Mouse (Mus musculus) MEL (cell line): ENCODE measurements at regions not wholly inside any gene's neighbourhood (a gene's known extent, or its start where the extent isn't known, plus 50 kb on each side); places are given as distances from the start of the nearest gene placed in this dataset.

Source experiments
- DNase-seq: peaks from one replicate; pipeline ENCODE4 v3.0.0; 2011; ENCODE audit warnings: low read depth, low spot score
- H3K27ac ChIP-seq: 2 replicates; pipeline ENCODE4 v1.5.1; 2012; ENCODE audit warnings: low read depth, mild to moderate bottlenecking, control low read depth, low read length, moderate library complexity; ENCODE audit not compliant: control insufficient read depth
- H3K27me3 ChIP-seq, 2 experiments: fragments of 150-350 bp in 1 of 2; sonication (generic) in 1 of 2; 2 replicates each; pipeline ENCODE4 v1.6.1; 2012; ENCODE audit warnings: low read length in 2 of 2, mild to moderate bottlenecking in 2 of 2, improper control_type of control experiment in 1 of 2, moderate library complexity in 1 of 2; ENCODE audit not compliant: insufficient read depth in 2 of 2, control insufficient read depth in 1 of 2
- H3K36me3 ChIP-seq, 2 experiments: 2 replicates each; pipeline ENCODE4 v1.6.1; 2012 to 2014; ENCODE audit warnings: low read length in 2 of 2, improper control_type of control experiment in 1 of 2, inconsistent platforms in 1 of 2, mild to moderate bottlenecking in 1 of 2; ENCODE audit not compliant: insufficient read depth in 2 of 2, control insufficient read depth in 1 of 2
- H3K4me1 ChIP-seq, 2 experiments: fragments of 150-350 bp in 1 of 2; sonication (generic) in 1 of 2; 2 replicates each; pipeline ENCODE4 v1.6.1; 2012; ENCODE audit warnings: low read length in 2 of 2, improper control_type of control experiment in 1 of 2, mild to moderate bottlenecking in 1 of 2; ENCODE audit not compliant: insufficient read depth in 2 of 2, control insufficient read depth in 1 of 2
- H3K4me3 ChIP-seq, 2 experiments: fragments of 150-350 bp in 1 of 2; sonication (generic) in 1 of 2; 2 replicates each; pipeline ENCODE4 v1.5.1; 2012; ENCODE audit warnings: low read depth in 2 of 2, low read length in 2 of 2, mild to moderate bottlenecking in 2 of 2, moderate library complexity in 2 of 2, control low read depth in 1 of 2, improper control_type of control experiment in 1 of 2; ENCODE audit not compliant: control insufficient read depth in 1 of 2, insufficient read depth in 1 of 2
- H3K79me2 ChIP-seq: 2 replicates; pipeline ENCODE4 v1.6.1; 2012; ENCODE audit warnings: mild to moderate bottlenecking, low read length, moderate library complexity; ENCODE audit not compliant: control insufficient read depth, poor library complexity, insufficient read depth
- H3K9ac ChIP-seq: 2 replicates; pipeline ENCODE4 v1.6.1; 2012; ENCODE audit warnings: low read depth, mild to moderate bottlenecking, control low read depth, low read length, moderate library complexity; ENCODE audit not compliant: control insufficient read depth, poor library complexity, severe bottlenecking
- H3K9me3 ChIP-seq: fragments of 150-350 bp; sonication (generic); replicated peaks from 2 replicates; pipeline ENCODE4 v1.6.1; 2012; ENCODE audit warnings: mild to moderate bottlenecking, low read length, improper control_type of control experiment, moderate library complexity; ENCODE audit not compliant: insufficient read depth
- BHLHE40 ChIP-seq: IDR thresholded peaks from 2 replicates; pipeline ENCODE4 v1.6.1; 2012; ENCODE audit warnings: low read depth, mild to moderate bottlenecking, inconsistent platforms, low read length, improper control_type of control experiment, borderline replicate concordance
- CHD1 ChIP-seq: IDR thresholded peaks from 2 replicates; pipeline ENCODE4 v1.6.1; 2012; ENCODE audit warnings: low read depth, mild to moderate bottlenecking, inconsistent platforms, low read length, improper control_type of control experiment
- CHD2 ChIP-seq: IDR thresholded peaks from 2 replicates; pipeline ENCODE4 v1.6.1; 2011; ENCODE audit warnings: low read length, improper control_type of control experiment
- CTCF ChIP-seq, 3 experiments: IDR thresholded peaks in 2 of 3; conservative IDR thresholded peaks in 1 of 3; 2 replicates each; pipeline ENCODE4 v1.5.1; 2011 to 2012; ENCODE audit warnings: low read length in 3 of 3, low read depth in 2 of 3, mild to moderate bottlenecking in 2 of 3, improper control_type of control experiment in 1 of 3, inconsistent platforms in 1 of 3, mixed read lengths in 1 of 3, moderate library complexity in 1 of 3; ENCODE audit not compliant: control insufficient read depth in 1 of 3, insufficient read depth in 1 of 3, poor library complexity in 1 of 3, severe bottlenecking in 1 of 3
- E2F4 ChIP-seq: IDR thresholded peaks from 2 replicates; pipeline ENCODE4 v1.6.1; 2011; ENCODE audit warnings: low read depth, low read length, improper control_type of control experiment, borderline replicate concordance
- ELF1 ChIP-seq: IDR thresholded peaks from 2 replicates; pipeline ENCODE4 v1.6.1; 2014; ENCODE audit warnings: low read depth, mild to moderate bottlenecking, inconsistent platforms, low read length, improper control_type of control experiment, moderate library complexity
- EP300 ChIP-seq, 2 experiments: IDR thresholded peaks; 2 replicates each; pipeline ENCODE4 v1.6.1; 2011; ENCODE audit warnings: improper control_type of control experiment in 2 of 2, low read length in 2 of 2, low read depth in 1 of 2, mild to moderate bottlenecking in 1 of 2
- ETS1 ChIP-seq: IDR thresholded peaks from 2 replicates; pipeline ENCODE4 v1.6.1; 2012; ENCODE audit warnings: low read depth, mild to moderate bottlenecking, inconsistent platforms, low read length, improper control_type of control experiment, moderate library complexity
- GATA1 ChIP-seq: IDR thresholded peaks from 2 replicates; pipeline ENCODE4 v1.6.1; 2011; ENCODE audit warnings: low read depth, low read length, improper control_type of control experiment
- HCFC1 ChIP-seq: IDR thresholded peaks from 2 replicates; pipeline ENCODE4 v1.6.1; 2012; ENCODE audit warnings: low read depth, mild to moderate bottlenecking, inconsistent platforms, low read length, improper control_type of control experiment, moderate library complexity
- KAT2A ChIP-seq: conservative IDR thresholded peaks from 2 replicates; pipeline ENCODE4 v1.6.1; 2012; ENCODE audit warnings: low read depth, low read length, improper control_type of control experiment, inconsistent platforms
- MAZ ChIP-seq: IDR thresholded peaks from 2 replicates; pipeline ENCODE4 v1.6.1; 2012; ENCODE audit warnings: low read depth, mild to moderate bottlenecking, inconsistent platforms, low read length, improper control_type of control experiment
- MXI1 ChIP-seq: IDR thresholded peaks from 2 replicates; pipeline ENCODE4 v1.6.1; 2011; ENCODE audit warnings: mild to moderate bottlenecking, low read depth, low read length, improper control_type of control experiment
- MYB ChIP-seq: IDR thresholded peaks from 2 replicates; pipeline ENCODE4 v1.6.1; 2011; ENCODE audit warnings: mild to moderate bottlenecking, low read depth, low read length, improper control_type of control experiment
- MYC ChIP-seq: IDR thresholded peaks from 2 replicates; pipeline ENCODE4 v1.6.1; 2011; ENCODE audit warnings: low read depth, mild to moderate bottlenecking, low read length, improper control_type of control experiment, moderate library complexity
- NELFE ChIP-seq: IDR thresholded peaks from 2 replicates; pipeline ENCODE4 v1.6.1; 2011; ENCODE audit warnings: low read depth, low read length, improper control_type of control experiment
- NRF1 ChIP-seq: IDR thresholded peaks from 2 replicates; pipeline ENCODE4 v1.6.1; 2014; ENCODE audit warnings: low read depth, mild to moderate bottlenecking, inconsistent platforms, low read length, improper control_type of control experiment, moderate library complexity; ENCODE audit not compliant: poor library complexity, insufficient read depth, severe bottlenecking
- POLR2A ChIP-seq, 2 experiments: IDR thresholded peaks; 2 replicates each; pipeline ENCODE4 v1.6.1; 2011 to 2012; ENCODE audit warnings: low read length in 2 of 2, mild to moderate bottlenecking in 2 of 2, control low read depth in 1 of 2, improper control_type of control experiment in 1 of 2, low read depth in 1 of 2, moderate library complexity in 1 of 2; ENCODE audit not compliant: control insufficient read depth in 1 of 2, insufficient read depth in 1 of 2, poor library complexity in 1 of 2
- RAD21 ChIP-seq: IDR thresholded peaks from 2 replicates; pipeline ENCODE4 v1.6.1; 2011; ENCODE audit warnings: mild to moderate bottlenecking, low read depth, low read length, improper control_type of control experiment
- RCOR1 ChIP-seq: IDR thresholded peaks from 2 replicates; pipeline ENCODE4 v1.6.1; 2012; ENCODE audit warnings: low read depth, mild to moderate bottlenecking, inconsistent platforms, low read length, improper control_type of control experiment
- SIN3A ChIP-seq: IDR thresholded peaks from 2 replicates; pipeline ENCODE4 v1.6.1; 2012; ENCODE audit warnings: low read length, improper control_type of control experiment, inconsistent platforms
- SMC3 ChIP-seq: IDR thresholded peaks from 2 replicates; pipeline ENCODE4 v1.6.1; 2011; ENCODE audit warnings: low read depth, low read length, improper control_type of control experiment
- TAL1 ChIP-seq: IDR thresholded peaks from 2 replicates; pipeline ENCODE4 v1.6.1; 2012; ENCODE audit warnings: mild to moderate bottlenecking, inconsistent platforms, low read length, moderate library complexity, mixed read lengths
- USF2 ChIP-seq, 2 experiments: IDR thresholded peaks; 2 replicates each; pipeline ENCODE4 v1.6.1; 2011 to 2012; ENCODE audit warnings: improper control_type of control experiment in 2 of 2, low read length in 2 of 2, borderline replicate concordance in 1 of 2, inconsistent platforms in 1 of 2, low read depth in 1 of 2, mild to moderate bottlenecking in 1 of 2; ENCODE audit not compliant: insufficient read depth in 1 of 2
- ZNF384 ChIP-seq: IDR thresholded peaks from 2 replicates; pipeline ENCODE4 v1.6.1; 2012; ENCODE audit warnings: low read depth, mild to moderate bottlenecking, inconsistent platforms, low read length, improper control_type of control experiment

DNA sequence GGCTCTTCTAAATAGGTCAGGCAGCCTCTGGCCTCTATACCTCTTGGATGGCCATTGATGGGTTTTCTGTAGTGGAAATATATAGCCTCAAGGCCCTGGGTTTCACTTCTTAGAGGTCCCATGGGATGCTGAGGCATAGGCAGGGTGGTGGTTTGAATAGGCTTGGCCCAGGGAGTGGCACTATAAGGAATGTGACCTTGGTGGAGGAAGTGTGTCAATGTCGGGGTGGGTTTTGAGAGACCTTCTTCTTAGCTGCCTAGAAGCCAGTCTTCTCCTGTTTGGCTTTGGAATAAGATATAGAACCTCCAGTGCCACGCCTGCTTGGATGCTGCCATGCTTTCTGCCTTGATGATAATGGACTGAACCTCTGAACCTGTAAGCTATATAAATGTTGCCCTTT, 59.5 kb upstream of the Hpcal1 start:
- Histone ChIP-seq H3K27me3 (no peaks in the 10 kb centered on the region), H3K36me3 (no peaks in the 10 kb centered on the region), H3K9me3 (no peaks in the 10 kb centered on the region), H3K27ac (no peak overlapping the region), H3K79me2 (no peaks in the 10 kb centered on the region), H3K4me3 (no peak overlapping the region), H3K9ac (no peak overlapping the region), H3K4me1 (no peaks in the 10 kb centered on the region)
- no peak for TF ChIP-seq HCFC1
- TF ChIP-seq MYB: no peak
- TF ChIP-seq CHD2: no peak
- no peak for TF ChIP-seq ZNF384
- TF ChIP-seq SMC3: no peak
- TF ChIP-seq ETS1: no peak
- TF ChIP-seq E2F4: no peak
- TF ChIP-seq POLR2A (IDR thresholded peaks at IDR 0.05; ENCODE audit: control insufficient read depth in 1 of 2, insufficient read depth in 1 of 2, low read depth in 1 of 2, low read length in 2 of 2, poor library complexity in 1 of 2): no peak
- no peak for TF ChIP-seq TAL1
- TF ChIP-seq NELFE: no peak
- no peak for TF ChIP-seq NRF1
- no peak for TF ChIP-seq USF2 (IDR thresholded peaks at IDR 0.05; ENCODE audit: borderline replicate concordance in 1 of 2, insufficient read depth in 1 of 2, low read depth in 1 of 2, low read length in 2 of 2)
- no peak for TF ChIP-seq EP300 (IDR thresholded peaks at IDR 0.05; ENCODE audit: low read depth in 1 of 2, low read length in 2 of 2)
- DNase-seq: no peak

DNA sequence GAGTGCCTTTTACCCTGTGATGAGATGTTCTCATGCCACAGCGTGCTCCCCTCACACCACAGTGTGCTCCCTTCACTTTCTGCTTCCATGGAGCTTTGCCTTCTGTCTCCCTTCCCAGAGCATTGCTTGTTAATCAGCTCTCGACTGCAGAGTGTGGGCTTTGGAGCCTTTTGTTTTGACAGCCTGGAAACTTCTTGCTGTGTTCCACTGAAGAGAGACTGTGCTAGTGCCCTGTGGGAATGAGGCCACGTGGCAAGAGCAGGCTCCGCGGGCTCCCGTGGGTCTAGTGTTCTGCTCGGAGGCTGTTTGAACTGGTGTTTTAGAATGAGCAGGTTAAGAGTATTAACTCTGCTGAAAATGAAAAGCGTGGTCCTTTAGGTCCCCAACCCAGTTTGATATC, 54.5 kb upstream of the Hpcal1 start:
- H3K4me1 ChIP-seq: no peaks in the 10 kb centered on the region
- no peak for DNase-seq
- H3K79me2 ChIP-seq: no peaks in the 10 kb centered on the region
- no peaks in the 10 kb centered on the region for H3K27me3 ChIP-seq
- H3K4me3 ChIP-seq: no peak overlapping the region
- H3K9me3 ChIP-seq: no peaks in the 10 kb centered on the region
- no peaks in the 10 kb centered on the region for H3K36me3 ChIP-seq
- H3K27ac ChIP-seq: no peak overlapping the region
- no peak for TF ChIP-seq MXI1
- no peak for TF ChIP-seq SIN3A
- no peak for TF ChIP-seq CHD2
- no peak for TF ChIP-seq MAZ
- no peak for TF ChIP-seq CTCF (IDR thresholded peaks at IDR 0.05 in 2 of 3, conservative IDR thresholded peaks at IDR 0.05 in 1 of 3; ENCODE audit: control insufficient read depth in 1 of 3, insufficient read depth in 1 of 3, low read depth in 2 of 3, low read length in 3 of 3, poor library complexity in 1 of 3, severe bottlenecking in 1 of 3)
- no peak for TF ChIP-seq BHLHE40
- no peak for TF ChIP-seq RAD21
- no peak for TF ChIP-seq ETS1
- TF ChIP-seq ELF1: no peak
- no peak for TF ChIP-seq SMC3
- no peak for TF ChIP-seq CHD1
- TF ChIP-seq MYC: no peak
- TF ChIP-seq KAT2A: no peak
- no peak for TF ChIP-seq TAL1
- TF ChIP-seq EP300 (IDR thresholded peaks at IDR 0.05; ENCODE audit: low read depth in 1 of 2, low read length in 2 of 2): no peak
- no peak for TF ChIP-seq GATA1
- no peak for TF ChIP-seq RCOR1
- TF ChIP-seq ZNF384: no peak
- TF ChIP-seq NRF1: no peak
- TF ChIP-seq, all 39 proteins: peak for 0
- H3K9ac ChIP-seq: no peak overlapping the region
